Mouse (Mus musculus) thymus, adult 2 months (tissue): ENCODE data around the gene Ube2f. TPM values are rescaled to one million over a fixed set of nuclear protein-coding genes. Genes with fewer than 3 reads are reported as not detected.

Experiments used
- DNase-seq: peaks from one replicate; pipeline ENCODE4 v3.0.0; 2021
- H3K27ac ChIP-seq: fragments of 200-500 bp; 2 replicates; pipeline ENCODE4 v1.5.1; 2012; ENCODE audit warnings: low read length, control low read depth; ENCODE audit not compliant: control insufficient read depth, insufficient read depth
- H3K27me3 ChIP-seq: fragments of 200-500 bp; 2 replicates; pipeline ENCODE4 v1.6.1; 2012; ENCODE audit warnings: mild to moderate bottlenecking, low read length, moderate library complexity, mixed read lengths; ENCODE audit not compliant: control insufficient read depth, insufficient read depth
- H3K36me3 ChIP-seq: fragments of 200-500 bp; 2 replicates; pipeline ENCODE4 v1.6.1; 2012; ENCODE audit warnings: mild to moderate bottlenecking, low read length, moderate library complexity; ENCODE audit not compliant: control insufficient read depth, insufficient read depth
- H3K4me1 ChIP-seq: fragments of 200-500 bp; replicated peaks from 2 replicates; pipeline ENCODE4 v1.6.1; 2012; ENCODE audit warnings: low read length; ENCODE audit not compliant: control insufficient read depth, insufficient read depth
- H3K4me3 ChIP-seq: fragments of 200-500 bp; 2 replicates; pipeline ENCODE4 v1.5.1; 2012; ENCODE audit warnings: mild to moderate bottlenecking, low read length, control low read depth, moderate library complexity; ENCODE audit not compliant: control insufficient read depth, insufficient read depth
- CTCF ChIP-seq: fragments of 200-500 bp; IDR thresholded peaks from 2 replicates; pipeline ENCODE4 v1.5.1; 2012; ENCODE audit warnings: mild to moderate bottlenecking, control low read depth, low read length, moderate library complexity, borderline replicate concordance; ENCODE audit not compliant: control insufficient read depth, poor library complexity, insufficient read depth; ENCODE audit errors: extremely low read depth
- POLR2A ChIP-seq: fragments of 200-500 bp; IDR thresholded peaks from 2 replicates; pipeline ENCODE4 v1.6.1; 2012; ENCODE audit warnings: mild to moderate bottlenecking, low read length, control low read depth, moderate library complexity; ENCODE audit not compliant: control insufficient read depth, poor library complexity, insufficient read depth; ENCODE audit errors: extremely low read depth
- WGBS: fragments of 180-500 bp; shearing (Covaris S2); methylation state at CpG from one replicate; pipeline ENCODE4 v1.1.7; 2018; 5-methylcytosine and 5-hydroxymethylcytosine counted together
- polyA plus RNA-seq: library from polyadenylated mRNA; depleted of rRNA; stranded (reverse); fragments of >200 nt; gene quantifications from 2 replicates; pipeline ENCODE4 v1.2.3, GENCODE M21; 2012

Gene Ube2f
- polyA plus RNA-seq, 1 experiment = 36.7 TPM

DNA sequence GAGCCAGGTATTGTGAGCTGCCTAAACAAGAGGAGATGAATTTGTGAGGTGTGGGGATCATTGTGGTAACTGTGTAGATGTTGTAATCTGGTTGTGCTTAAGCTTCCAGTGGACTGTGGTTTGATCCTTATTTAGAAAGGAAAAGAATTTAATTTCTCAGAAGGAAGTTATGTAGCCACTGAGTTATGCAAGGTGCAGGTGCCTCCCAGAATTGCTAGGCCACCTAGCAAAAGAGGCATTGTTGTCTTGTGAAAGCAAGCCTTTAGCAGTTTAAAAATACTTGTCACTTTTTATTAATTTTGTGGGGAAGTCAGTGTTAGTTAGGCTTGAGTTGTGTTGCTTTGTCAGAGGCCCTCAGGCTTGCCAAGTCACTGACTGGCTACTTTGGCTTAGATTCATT, 7.8 kb downstream of the Ube2f start:
- Histone ChIP-seq H3K27ac (no peak overlapping the region), H3K4me1 (no peaks in the 10 kb centered on the region), H3K36me3 (peaks cover 4% of the 10 kb centered on the region; the same call in 1 of the 2 replicates), H3K27me3 (no peaks in the 10 kb centered on the region), H3K4me3 (no peak overlapping the region)
- no peak for DNase-seq
- TF ChIP-seq CTCF (no peak), POLR2A (no peak)

GRCm38 (mm10) chr1:91259794-91260193, 9.7 kb downstream of the Ube2f start:
- Histone ChIP-seq H3K27me3 (no peaks in the 10 kb centered on the region), H3K4me1 (no peaks in the 10 kb centered on the region), H3K27ac (no peak overlapping the region), H3K36me3 (peaks cover 4% of the 10 kb centered on the region; the same call in 1 of the 2 replicates), H3K4me3 (no peak overlapping the region)
- 86% methylated on average over 5 of the region's 5 CpGs for WGBS
- no peak for TF ChIP-seq CTCF
- DNase-seq = no peak

DNA sequence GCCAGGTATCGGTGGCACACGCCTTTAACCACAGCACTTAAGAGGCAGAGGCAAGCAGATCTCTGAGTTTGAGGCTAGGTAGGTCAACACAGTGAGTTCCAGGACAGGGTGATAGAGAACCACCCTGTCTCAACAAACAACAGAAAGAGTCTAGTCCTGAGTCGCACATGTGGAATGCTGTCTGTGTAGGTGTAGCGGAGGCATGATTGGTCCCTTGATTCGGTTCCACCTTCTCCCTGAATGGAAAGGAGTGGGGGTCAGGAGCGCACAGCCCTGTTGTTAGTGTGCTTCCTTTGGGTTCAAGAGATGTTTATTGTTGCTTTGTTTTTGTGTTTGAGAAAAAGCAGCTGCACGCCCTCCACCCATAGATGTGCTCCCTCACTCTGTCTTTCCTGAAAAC, 12.4 kb downstream of the Ube2f start:
- no peak for DNase-seq
- WGBS = 94% methylated on average over 7 of the region's 7 CpGs
- Histone ChIP-seq H3K27me3 (no peaks in the 10 kb centered on the region), H3K4me3 (no peak overlapping the region), H3K27ac (no peak overlapping the region), H3K4me1 (no peaks in the 10 kb centered on the region), H3K36me3 (peaks cover 21% of the 10 kb centered on the region)
- no peak for TF ChIP-seq CTCF
- no peak for TF ChIP-seq POLR2A

- Histone ChIP-seq H3K27me3 (no peaks in the 10 kb centered on the region), H3K4me3 (no peak overlapping the region), H3K36me3 (peaks cover 14% of the 10 kb centered on the region), H3K27ac (no peak overlapping the region), H3K4me1 (no peaks in the 10 kb centered on the region)
- TF ChIP-seq POLR2A (no peak), CTCF (no peak)
- DNase-seq = no peak
- WGBS = 97% methylated on average over 2 of the region's 2 CpGs
These were observed 22.2 kb downstream of the Ube2f start for GRCm38 (mm10) chr1:91272260-91272659.

DNA sequence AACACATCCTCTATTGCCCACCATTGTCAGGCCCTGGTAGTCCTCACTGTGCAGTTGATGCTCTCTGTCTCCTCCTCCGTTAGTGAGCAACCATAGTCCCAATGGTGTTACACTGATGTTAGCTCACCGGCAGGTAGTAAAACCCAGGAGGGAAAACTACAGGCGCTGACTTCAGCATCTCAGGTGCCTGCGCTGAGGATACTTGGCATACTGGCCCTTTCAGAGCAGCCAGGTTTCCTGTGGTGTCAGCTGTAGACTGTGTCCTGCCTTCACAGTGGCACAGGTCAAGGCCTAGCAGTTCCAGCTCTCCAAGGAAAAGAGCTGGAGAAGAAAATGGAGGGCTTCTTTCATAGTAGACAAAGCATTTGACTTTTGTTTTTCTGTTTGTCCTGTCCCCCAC, 26.5 kb downstream of the Ube2f start:
- H3K4me1 ChIP-seq = no peaks in the 10 kb centered on the region
- no peaks in the 10 kb centered on the region for H3K27me3 ChIP-seq
- no peak for DNase-seq
- H3K27ac ChIP-seq = no peak overlapping the region
- H3K4me3 ChIP-seq = no peak overlapping the region
- WGBS = 99% methylated on average over 4 of the region's 4 CpGs
- peaks cover 27% of the 10 kb centered on the region for H3K36me3 ChIP-seq
- TF ChIP-seq POLR2A (no peak), CTCF (no peak)

GRCm38 (mm10) chr1:91277480-91277879, 27.4 kb downstream of the Ube2f start:
- TF ChIP-seq CTCF = no peak
- WGBS = 100% methylated on average over 2 of the region's 2 CpGs

DNA sequence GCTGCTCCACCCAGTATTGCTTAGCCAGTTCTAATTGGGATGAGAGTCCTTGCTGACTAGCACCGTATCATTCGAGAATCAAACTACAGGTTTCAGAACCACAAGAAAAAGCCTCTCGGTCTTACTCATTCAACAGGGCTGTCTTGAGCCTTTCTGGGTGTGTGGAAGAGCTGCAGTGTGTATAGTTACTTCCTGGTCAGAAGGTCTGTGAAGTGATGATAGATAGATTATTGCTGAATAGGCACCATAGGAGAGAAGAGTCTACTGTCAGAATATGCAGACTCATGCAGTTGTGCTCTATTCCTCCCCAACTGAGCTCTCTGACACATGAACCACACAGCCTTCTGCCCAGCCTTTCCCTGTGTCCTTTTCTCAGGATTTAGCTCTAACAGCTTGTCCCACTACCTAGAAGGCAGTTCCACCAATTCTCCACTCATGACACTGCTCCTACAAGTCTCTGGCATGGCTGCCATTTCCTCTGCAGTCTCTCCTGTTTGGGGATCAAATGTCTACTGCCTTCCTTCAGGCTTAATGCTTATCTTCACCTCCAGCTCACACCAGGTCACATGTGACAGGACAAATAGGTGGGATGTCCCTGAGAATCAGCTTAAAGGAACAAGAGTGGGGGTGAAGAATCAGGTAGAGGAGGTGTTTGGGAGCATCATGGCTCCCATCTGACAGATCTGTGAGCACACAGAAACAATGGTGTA, 28.5 kb downstream of the Ube2f start:
- WGBS = 95% methylated on average over 3 of the region's 3 CpGs

More at GRCm38 (mm10) chr1:91277480-91277879, 27.4 kb downstream of the Ube2f start:
- H3K36me3 ChIP-seq = peaks cover 27% of the 10 kb centered on the region
- no peaks in the 10 kb centered on the region for H3K4me1 ChIP-seq
- no peak for DNase-seq
- H3K4me3 ChIP-seq = no peak overlapping the region
- no peak overlapping the region for H3K27ac ChIP-seq
- H3K27me3 ChIP-seq = no peaks in the 10 kb centered on the region

GRCm38 (mm10) chr1:91279126-91279525, 29.0 kb downstream of the Ube2f start:
- whole genome bisulfite sequencing = 35% methylated on average over 1 of the region's 1 CpGs
- peaks cover 27% of the 10 kb centered on the region for H3K36me3 ChIP-seq
- no peak overlapping the region for H3K27ac ChIP-seq
- no peaks in the 10 kb centered on the region for H3K27me3 ChIP-seq
- DNase-seq = no peak
- H3K4me3 ChIP-seq = no peak overlapping the region
- TF ChIP-seq POLR2A = no peak
- no peak for TF ChIP-seq CTCF
- H3K4me1 ChIP-seq = no peaks in the 10 kb centered on the region

More for the DNA sequence above, 28.5 kb downstream of the Ube2f start:
- Histone ChIP-seq H3K36me3 (peaks cover 27% of the 10 kb centered on the region), H3K27ac (no peak overlapping the region), H3K27me3 (no peaks in the 10 kb centered on the region), H3K4me1 (no peaks in the 10 kb centered on the region), H3K4me3 (no peak overlapping the region)
- TF ChIP-seq CTCF (no peak), POLR2A (no peak)
- DNase-seq = no peak
